Mouse (Mus musculus) limb, embryonic 14.5 days (tissue): ENCODE measurements around the gene Ppp2r5c. TPM values are rescaled to one million over a fixed set of nuclear protein-coding genes. Genes with fewer than 3 reads are reported as not detected.

Source experiments
- ATAC-seq: fragments of 200-750 bp; cut with Nextera tagmentation; 2 replicates; pipeline ENCODE4 v1.8.0; 2017; ENCODE audit warnings: low read depth, moderate number of reproducible peaks, moderate TSS enrichment; ENCODE audit not compliant: low FRiP score
- DNase-seq: peaks from one replicate; pipeline ENCODE4 v3.0.0-alpha.2; 2015; ENCODE audit warnings: low spot score
- H3K27ac ChIP-seq: fragments of 300-500 bp; sonication (generic); replicated peaks from 2 replicates; pipeline ENCODE4 v1.5.1; 2014; ENCODE audit warnings: low read depth, mild to moderate bottlenecking, low read length, moderate library complexity, mixed read lengths
- H3K27me3 ChIP-seq: fragments of 300-500 bp; sonication (generic); 2 replicates; pipeline ENCODE4 v1.6.1; 2014; ENCODE audit warnings: low read length, mixed read lengths; ENCODE audit not compliant: control insufficient read depth, insufficient read depth
- H3K36me3 ChIP-seq: fragments of 300-500 bp; sonication (generic); 2 replicates; pipeline ENCODE4 v1.6.1; 2014; ENCODE audit warnings: mild to moderate bottlenecking, low read length, moderate library complexity, mixed read lengths; ENCODE audit not compliant: control insufficient read depth, insufficient read depth
- H3K4me1 ChIP-seq: fragments of 300-500 bp; sonication (generic); 2 replicates; pipeline ENCODE4 v1.6.1; 2014; ENCODE audit warnings: antibody characterized with exemption, low read length, mixed read lengths; ENCODE audit not compliant: control insufficient read depth, insufficient read depth
- H3K4me2 ChIP-seq: fragments of 300-500 bp; sonication (generic); replicated peaks from 2 replicates; pipeline ENCODE4 v1.6.1; 2014; ENCODE audit warnings: low read depth, mild to moderate bottlenecking, low read length, moderate library complexity; ENCODE audit not compliant: severe bottlenecking
- H3K4me3 ChIP-seq: fragments of 300-500 bp; sonication (generic); replicated peaks from 2 replicates; pipeline ENCODE4 v1.5.1; 2014; ENCODE audit warnings: low read length
- H3K9ac ChIP-seq: fragments of 300-500 bp; sonication (generic); 2 replicates; pipeline ENCODE4 v1.6.1; 2014; ENCODE audit warnings: mild to moderate bottlenecking, low read depth, low read length, moderate library complexity; ENCODE audit not compliant: severe bottlenecking
- H3K9me3 ChIP-seq: fragments of 300-500 bp; sonication (generic); 2 replicates; pipeline ENCODE4 v1.6.1; 2016; ENCODE audit warnings: low read length; ENCODE audit not compliant: control insufficient read depth
- POLR2A ChIP-seq: fragments of 200-500 bp; IDR thresholded peaks from 2 replicates; pipeline ENCODE4 v1.8.0; 2012; ENCODE audit warnings: inconsistent platforms, mild to moderate bottlenecking, moderate library complexity, borderline replicate concordance; ENCODE audit not compliant: insufficient read depth, insufficient read length; ENCODE audit errors: extremely low read depth
- WGBS: fragments of 180-500 bp; shearing (Covaris S2); extraction: QIAGEN DNeasy Blood & Tissue Kit; methylation state at CpG from one replicate; pipeline ENCODE4 v1.1.7; 2014; 5-methylcytosine and 5-hydroxymethylcytosine counted together
- polyA plus RNA-seq, 2 experiments: library from polyadenylated mRNA; depleted of rRNA in 1 of 2; stranded (reverse) in 1 of 2; unstranded in 1 of 2; fragments of >200 nt; fragmentation: Nextera tagmentation in 1 of 2; extraction: Ambion mirVana in 1 of 2; gene quantifications; 2 replicates each; pipeline versions ENCODE4 v1.2.1 to v1.2.3; 2012 to 2014

The Ppp2r5c gene
- polyA plus RNA-seq, 2 experiments, result 75.2 to 156 TPM

GRCm38 (mm10) chr12:110476561-110476960, 29.6 kb downstream of the Ppp2r5c start:
- WGBS, result 63% methylated on average over 9 of the region's 9 CpGs
- DNase-seq (no peak), ATAC-seq (no peak)
- H3K27me3 ChIP-seq, result no peaks in the 10 kb centered on the region
- H3K4me1 ChIP-seq, result no peaks in the 10 kb centered on the region
- H3K36me3 ChIP-seq, result peaks cover 5% of the 10 kb centered on the region; the same call in 1 of the 2 replicates
- TF ChIP-seq POLR2A, result no peak
- H3K4me2 ChIP-seq, result no peak overlapping the region
- H3K4me3 ChIP-seq, result no peak overlapping the region
- H3K9me3 ChIP-seq, result no peaks in the 10 kb centered on the region
- no peak overlapping the region for H3K27ac ChIP-seq
- no peak overlapping the region for H3K9ac ChIP-seq

- H3K27me3 ChIP-seq, result no peaks in the 10 kb centered on the region
- peaks cover 8% of the 10 kb centered on the region; the same call in 1 of the 2 replicates for H3K36me3 ChIP-seq
- H3K4me1 ChIP-seq, result no peaks in the 10 kb centered on the region
- ATAC-seq (no peak), DNase-seq (no peak)
- no peak overlapping the region for H3K9ac ChIP-seq
- H3K4me2 ChIP-seq, result no peak overlapping the region
- WGBS, result 88% methylated on average over 8 of the region's 8 CpGs
- H3K4me3 ChIP-seq, result no peak overlapping the region
- no peak for TF ChIP-seq POLR2A
- H3K9me3 ChIP-seq, result no peaks in the 10 kb centered on the region
- H3K27ac ChIP-seq, result no peak overlapping the region
Measured at GRCm38 (mm10) chr12:110477906-110478305, 31.0 kb downstream of the Ppp2r5c start.

DNA sequence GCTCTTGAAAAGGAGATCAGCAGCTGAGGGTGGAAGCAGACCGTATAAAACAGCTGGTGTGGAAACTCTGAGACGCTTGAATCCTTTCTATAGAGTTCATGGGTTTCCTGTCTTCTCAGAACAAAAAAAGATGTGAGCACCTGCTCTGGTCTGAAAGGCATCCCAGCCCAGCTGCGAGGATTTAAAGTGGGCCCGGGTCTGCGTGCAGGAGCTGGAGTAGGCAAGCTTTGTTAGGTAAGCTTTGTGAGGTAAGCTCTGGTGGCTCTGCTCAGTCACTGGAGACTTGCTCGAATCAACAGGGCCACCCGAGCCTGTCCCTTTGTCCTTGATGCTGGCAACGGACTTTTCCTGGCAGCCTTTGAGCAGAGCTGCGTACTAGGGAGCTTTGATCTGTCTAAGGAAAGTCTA, 31.7 kb downstream of the Ppp2r5c start:
- Histone ChIP-seq H3K4me3 (no peak overlapping the region), H3K36me3 (peaks cover 11% of the 10 kb centered on the region; the same call in 1 of the 2 replicates), H3K9me3 (no peaks in the 10 kb centered on the region), H3K4me1 (no peaks in the 10 kb centered on the region), H3K9ac (no peak overlapping the region), H3K27me3 (no peaks in the 10 kb centered on the region), H3K27ac (no peak overlapping the region), H3K4me2 (no peak overlapping the region)
- WGBS, result 77% methylated on average over 9 of the region's 9 CpGs
- no peak for DNase-seq
- ATAC-seq, result no peak
- no peak for TF ChIP-seq POLR2A

GRCm38 (mm10) chr12:110479268-110479667, 32.3 kb downstream of the Ppp2r5c start:
- ATAC-seq, result no peak
- 85% methylated on average over 12 of the region's 12 CpGs for WGBS
- Histone ChIP-seq H3K36me3 (peaks cover 11% of the 10 kb centered on the region; the same call in 1 of the 2 replicates), H3K4me2 (no peak overlapping the region), H3K27ac (no peak overlapping the region), H3K4me1 (no peaks in the 10 kb centered on the region), H3K9ac (no peak overlapping the region), H3K4me3 (no peak overlapping the region), H3K9me3 (no peaks in the 10 kb centered on the region), H3K27me3 (no peaks in the 10 kb centered on the region)
- TF ChIP-seq POLR2A, result no peak
- no peak for DNase-seq

- 87% methylated on average over 4 of the region's 4 CpGs for WGBS
- DNase-seq (no peak), ATAC-seq (no peak)
Measured at GRCm38 (mm10) chr12:110480701-110481100, 33.8 kb downstream of the Ppp2r5c start.

GRCm38 (mm10) chr12:110483761-110484160, 36.8 kb downstream of the Ppp2r5c start:
- Histone ChIP-seq H3K4me2 (no peak overlapping the region), H3K27ac (no peak overlapping the region), H3K36me3 (peaks cover 6% of the 10 kb centered on the region; the same call in 1 of the 2 replicates), H3K9ac (no peak overlapping the region), H3K4me3 (no peak overlapping the region), H3K4me1 (peaks cover 14% of the 10 kb centered on the region), H3K9me3 (no peaks in the 10 kb centered on the region), H3K27me3 (no peaks in the 10 kb centered on the region)
- WGBS, result 31% methylated on average over 6 of the region's 6 CpGs
- TF ChIP-seq POLR2A, result no peak
- ATAC-seq (no peak), DNase-seq (no peak)

More at GRCm38 (mm10) chr12:110480701-110481100, 33.8 kb downstream of the Ppp2r5c start:
- H3K27ac ChIP-seq, result no peak overlapping the region
- H3K4me3 ChIP-seq, result no peak overlapping the region
- peaks cover 11% of the 10 kb centered on the region; the same call in 1 of the 2 replicates for H3K36me3 ChIP-seq
- no peak for TF ChIP-seq POLR2A
- no peak overlapping the region for H3K9ac ChIP-seq
- H3K9me3 ChIP-seq, result no peaks in the 10 kb centered on the region
- H3K4me2 ChIP-seq, result no peak overlapping the region
- H3K4me1 ChIP-seq, result peaks cover 5% of the 10 kb centered on the region; the same call in 1 of the 2 replicates
- H3K27me3 ChIP-seq, result no peaks in the 10 kb centered on the region
